Mouse (Mus musculus): ENCODE data around the gene Sppl2a. TPM values are rescaled to one million over a fixed set of nuclear protein-coding genes. Genes with fewer than 3 reads are reported as not detected.
A peak's percentile ranks its signal among the peaks of the same experiment; 100 is the strongest.
"Not testable (repeated sequence)": the region's sequence is repeated elsewhere in the genome, so short reads cannot be mapped to it uniquely, and the experiment has no call there.

The Sppl2a gene
- polyA plus RNA-seq (2016; fragmentation: Nextera tagmentation; extraction: Ambion mirVana), result 29.3 and 30.9 TPM in 2 replicates

DNA sequence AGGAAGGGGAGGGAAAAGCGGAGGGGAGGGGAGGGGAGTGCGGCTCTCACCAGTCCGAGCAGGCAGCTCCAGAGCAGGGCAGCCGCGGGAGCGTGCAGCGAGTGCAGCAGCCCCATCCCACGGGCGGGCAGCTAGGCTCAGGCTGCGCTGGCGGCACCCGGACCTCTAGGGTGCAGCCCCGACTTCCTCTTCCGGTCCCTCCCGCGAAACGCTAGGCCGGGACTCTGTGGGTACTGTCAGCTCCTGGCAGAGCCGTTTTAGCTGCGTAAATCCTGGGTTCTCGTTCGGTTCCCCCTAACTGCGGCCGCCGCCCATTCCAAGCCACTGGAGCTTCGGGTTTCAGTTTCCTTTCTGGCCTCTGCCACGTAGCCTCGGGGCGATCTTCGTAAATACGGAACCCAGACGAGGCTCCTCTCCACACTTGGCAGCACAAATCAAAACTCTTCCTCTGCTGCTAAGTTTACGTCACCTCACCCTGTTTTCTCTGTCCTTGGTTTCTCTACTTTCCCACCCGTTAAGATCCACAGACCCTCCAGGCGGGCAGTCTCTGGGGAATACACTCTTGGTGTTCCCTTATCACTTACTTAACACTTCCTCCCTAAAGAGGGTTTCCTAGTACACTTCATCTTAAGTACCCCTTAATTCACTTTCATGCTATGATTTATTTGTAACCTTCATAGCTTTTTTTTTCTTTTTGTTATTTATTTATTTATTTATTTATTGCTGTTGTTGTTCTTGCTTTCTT, at the start of gene Sppl2a:
Sppl2a (minus strand) TSS at position 339 of the 745 bp plus-strand sequence.
- H3K4me3 ChIP-seq, result peak within 1 kb of the TSS; percentile 72
- H3K27ac ChIP-seq, result peak within 1 kb of the TSS; percentile 97
- WGBS, result under 1% methylated on average over 35 of the region's 35 CpGs
- no peaks in the 10 kb centered on the region for H3K27me3 ChIP-seq (ENCODE audit: insufficient read depth, poor library complexity, severe bottlenecking)
- peaks cover 10% of the 10 kb centered on the region; the same call in 1 of the 2 replicates for H3K4me1 ChIP-seq (replicated peaks)
- H3K36me3 ChIP-seq, result no peaks in the 10 kb centered on the region
- DNase-seq (ENCODE audit: low spot score), result peak; percentile 92
- H3K9me3 ChIP-seq, result no peaks in the 10 kb centered on the region

DNA sequence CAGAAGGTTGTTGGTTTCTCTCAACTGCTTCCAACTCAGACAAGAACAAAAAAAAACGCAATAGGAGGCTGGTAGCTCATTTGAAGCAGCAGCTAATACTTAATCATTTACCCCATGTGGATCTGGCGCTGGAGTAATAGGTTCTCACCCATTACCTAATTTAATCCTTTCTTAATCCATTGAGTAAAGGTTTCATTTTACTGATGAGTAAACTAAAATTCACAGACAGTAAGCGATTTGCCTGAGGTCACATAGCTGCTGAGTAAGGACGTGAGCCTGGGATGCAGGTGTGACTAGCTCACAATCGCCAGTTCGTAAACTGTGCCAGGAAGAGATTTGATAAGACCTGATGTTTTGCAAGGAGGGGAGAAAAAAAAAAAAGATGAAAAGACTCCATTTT, 44.4 kb upstream of the Sppl2a start:
- H3K27me3 ChIP-seq (ENCODE audit: insufficient read depth, poor library complexity, severe bottlenecking), result no peaks in the 10 kb centered on the region
- DNase-seq (ENCODE audit: low spot score), result no peak
- peaks cover 3% of the 10 kb centered on the region; the same call in 1 of the 2 replicates for H3K4me1 ChIP-seq (replicated peaks)
- H3K9me3 ChIP-seq, result no peaks in the 10 kb centered on the region
- WGBS, result 78% methylated on average over 6 of the region's 6 CpGs
- no peak overlapping the region for H3K27ac ChIP-seq
- no peaks in the 10 kb centered on the region for H3K36me3 ChIP-seq
- no peak overlapping the region for H3K4me3 ChIP-seq

DNA sequence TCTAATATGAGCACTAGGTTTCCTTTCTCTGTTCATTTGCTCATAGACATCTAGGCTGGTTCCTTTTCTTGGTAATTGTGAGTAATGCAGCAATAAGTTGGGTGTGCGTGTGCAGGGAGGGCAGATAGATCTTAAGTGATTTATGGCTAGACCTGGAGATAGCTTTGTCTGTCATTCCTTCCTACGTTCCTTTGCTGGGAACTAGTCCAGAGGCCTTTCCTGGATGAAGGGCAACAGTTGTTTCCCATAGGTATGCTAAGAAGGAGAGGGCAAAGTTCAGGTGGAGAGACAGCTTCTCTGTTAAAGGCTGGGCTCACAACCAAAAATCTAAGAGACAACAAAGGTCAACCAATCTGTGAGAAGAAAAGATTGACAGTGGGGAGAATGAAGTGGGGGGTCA, 28.7 kb upstream of the Sppl2a start:
- Histone ChIP-seq H3K27ac (no peak overlapping the region), H3K4me3 (no peak overlapping the region), H3K9me3 (no peaks in the 10 kb centered on the region), H3K4me1 (replicated peaks) (no peaks in the 10 kb centered on the region), H3K27me3 (ENCODE audit: insufficient read depth, poor library complexity, severe bottlenecking) (no peaks in the 10 kb centered on the region), H3K36me3 (no peaks in the 10 kb centered on the region)
- WGBS, result 81% methylated on average over 2 of the region's 2 CpGs
- DNase-seq (ENCODE audit: low spot score), result no peak

DNA sequence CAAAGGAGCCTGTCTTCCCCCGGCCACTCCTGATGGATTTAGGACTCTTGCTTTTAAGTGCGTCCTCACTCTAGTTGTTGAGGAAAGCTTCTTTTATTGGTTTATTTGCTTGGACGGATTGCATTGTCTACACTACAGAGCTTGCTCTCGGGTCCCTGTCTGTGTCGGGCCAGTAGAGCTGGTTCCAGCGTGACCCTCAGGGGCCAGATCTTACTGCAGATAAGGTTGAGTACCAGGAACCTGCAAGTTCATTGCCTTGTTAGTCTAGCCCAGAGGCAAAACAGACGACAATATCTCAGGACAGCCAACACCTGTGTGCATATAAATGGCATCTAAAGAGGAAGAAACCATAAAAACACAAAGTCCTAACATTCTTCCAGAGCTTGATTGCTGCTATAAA, 22.6 kb upstream of the Sppl2a start:
- H3K27ac ChIP-seq, result no peak overlapping the region
- H3K4me1 ChIP-seq (replicated peaks), result no peaks in the 10 kb centered on the region
- no peak overlapping the region for H3K4me3 ChIP-seq
- WGBS, result 76% methylated on average over 7 of the region's 7 CpGs
- no peaks in the 10 kb centered on the region for H3K27me3 ChIP-seq (ENCODE audit: insufficient read depth, poor library complexity, severe bottlenecking)
- no peak for DNase-seq (ENCODE audit: low spot score)
- no peaks in the 10 kb centered on the region for H3K36me3 ChIP-seq
- peaks cover 3% of the 10 kb centered on the region; the same call in 1 of the 2 replicates for H3K9me3 ChIP-seq

DNA sequence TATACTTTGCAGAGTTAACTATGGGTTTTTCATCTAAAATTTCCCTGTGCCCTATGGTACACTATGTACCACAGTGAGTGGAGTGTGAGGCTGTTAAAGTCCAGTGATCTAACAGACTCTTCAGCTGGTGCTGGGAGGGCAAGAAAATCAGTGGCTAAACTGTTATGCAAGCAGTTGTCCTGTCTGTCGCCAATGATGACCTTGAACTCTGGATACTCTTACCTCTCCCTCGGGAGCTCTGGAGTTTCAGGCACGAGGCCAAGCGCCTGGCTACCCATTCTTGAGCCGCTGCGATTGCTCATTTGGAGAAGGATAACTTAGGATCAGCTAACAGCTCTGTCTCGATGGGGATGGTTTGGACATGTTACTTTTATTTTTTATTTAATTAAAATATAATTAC, 18.1 kb upstream of the Sppl2a start:
- no peak for DNase-seq (ENCODE audit: low spot score)
- Histone ChIP-seq H3K27ac (no peak overlapping the region), H3K9me3 (peaks cover 3% of the 10 kb centered on the region; the same call in 1 of the 2 replicates), H3K4me1 (replicated peaks) (no peaks in the 10 kb centered on the region), H3K4me3 (no peak overlapping the region), H3K27me3 (ENCODE audit: insufficient read depth, poor library complexity, severe bottlenecking) (no peaks in the 10 kb centered on the region), H3K36me3 (no peaks in the 10 kb centered on the region)
- 75% methylated on average over 7 of the region's 7 CpGs for WGBS

DNA sequence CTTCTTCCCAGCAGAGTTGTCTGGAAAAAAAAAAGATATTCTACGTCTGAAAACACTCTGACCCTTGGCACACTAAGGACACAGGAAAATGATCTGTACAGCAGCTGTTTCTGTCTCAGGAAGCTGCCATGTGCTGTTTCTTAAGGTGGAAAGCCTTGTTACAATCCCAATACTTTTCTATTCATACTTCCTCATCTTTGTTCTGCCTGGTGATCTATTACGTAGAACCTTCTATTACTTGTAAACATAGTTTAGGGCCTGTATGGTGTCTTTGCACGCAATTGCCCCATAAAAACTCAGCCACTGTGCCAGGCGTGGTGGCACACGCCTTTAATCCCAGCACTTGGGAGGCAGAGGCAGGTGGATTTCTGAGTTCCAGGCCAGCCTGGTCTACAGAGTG, 17.4 kb upstream of the Sppl2a start:
- H3K36me3 ChIP-seq, result no peaks in the 10 kb centered on the region
- no peak for DNase-seq (ENCODE audit: low spot score)
- no peak overlapping the region for H3K4me3 ChIP-seq
- H3K27me3 ChIP-seq (ENCODE audit: insufficient read depth, poor library complexity, severe bottlenecking), result no peaks in the 10 kb centered on the region
- WGBS, result 87% methylated on average over 5 of the region's 5 CpGs
- H3K9me3 ChIP-seq, result peaks cover 3% of the 10 kb centered on the region; the same call in 1 of the 2 replicates
- no peak overlapping the region for H3K27ac ChIP-seq
- no peaks in the 10 kb centered on the region for H3K4me1 ChIP-seq (replicated peaks)

DNA sequence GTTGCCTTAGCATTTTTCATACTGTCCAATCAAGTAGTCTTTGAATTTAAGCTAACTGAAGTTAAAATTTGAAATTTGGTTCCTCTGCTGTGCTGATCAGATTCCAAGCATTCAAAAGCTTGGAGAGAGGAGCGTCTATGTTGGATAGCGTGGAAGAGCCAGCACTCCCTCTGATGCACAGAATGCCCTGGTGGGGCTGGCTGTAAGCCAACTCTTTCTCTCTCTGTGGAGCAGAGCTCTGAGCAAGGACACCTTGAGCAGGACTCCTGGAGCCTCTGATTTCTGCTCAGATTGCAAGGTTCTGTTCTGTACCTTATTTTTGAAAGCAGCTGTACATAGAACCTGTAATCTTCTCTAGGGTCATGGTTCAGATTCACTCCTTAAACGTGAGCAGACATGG, 16.8 kb upstream of the Sppl2a start:
- DNase-seq (ENCODE audit: low spot score), result no peak
- no peaks in the 10 kb centered on the region for H3K27me3 ChIP-seq (ENCODE audit: insufficient read depth, poor library complexity, severe bottlenecking)
- no peaks in the 10 kb centered on the region for H3K36me3 ChIP-seq
- peaks cover 3% of the 10 kb centered on the region; the same call in 1 of the 2 replicates for H3K9me3 ChIP-seq
- no peaks in the 10 kb centered on the region for H3K4me1 ChIP-seq (replicated peaks)
- 74% methylated on average over 3 of the region's 3 CpGs for WGBS
- no peak overlapping the region for H3K27ac ChIP-seq
- H3K4me3 ChIP-seq, result no peak overlapping the region

DNA sequence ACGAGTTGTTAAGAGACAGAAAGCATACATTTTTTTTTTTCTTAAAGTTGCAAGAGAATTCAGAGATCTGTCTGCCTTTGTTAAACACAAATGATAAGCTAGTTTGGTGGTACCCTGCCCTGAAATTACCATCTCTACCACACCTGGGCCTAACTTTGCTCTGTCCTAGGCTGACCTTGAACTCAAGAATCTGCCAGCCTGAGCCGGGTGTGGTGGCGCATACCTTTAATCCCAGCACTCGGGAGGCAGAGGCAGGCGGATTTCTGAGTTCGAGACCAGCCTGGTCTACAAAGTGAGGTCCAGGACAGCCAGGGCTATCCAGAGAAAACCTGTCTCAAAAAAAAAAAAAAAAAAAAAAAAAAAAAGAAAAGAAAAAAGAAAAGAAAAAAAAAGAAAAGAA, 16.3 kb upstream of the Sppl2a start:
- not testable (repeated sequence) for H3K4me3 ChIP-seq; H3K27ac ChIP-seq; H3K36me3 ChIP-seq; H3K9me3 ChIP-seq; H3K27me3 ChIP-seq (ENCODE audit: insufficient read depth, poor library complexity, severe bottlenecking); DNase-seq (ENCODE audit: low spot score); H3K4me1 ChIP-seq (replicated peaks)
- WGBS, result 81% methylated on average over 6 of the region's 6 CpGs

DNA sequence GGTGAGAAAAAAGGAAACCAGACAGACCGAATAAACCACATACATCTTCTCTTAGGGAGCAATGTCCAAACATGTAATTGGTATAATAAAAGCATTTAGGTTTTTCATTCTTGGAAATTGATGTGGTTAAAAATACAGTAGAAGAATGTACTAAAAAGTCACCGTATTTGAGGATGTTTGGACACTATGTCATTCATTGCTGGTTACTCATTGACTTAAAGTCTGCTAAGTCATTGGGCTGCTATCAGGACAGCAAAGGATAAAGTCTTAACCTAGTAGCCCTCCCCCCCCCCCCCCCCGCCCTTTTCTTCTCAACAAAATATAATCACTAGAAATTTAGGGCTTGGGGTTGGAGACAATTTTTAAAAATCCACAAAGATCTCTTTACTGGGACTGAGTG, 15.2 kb upstream of the Sppl2a start:
- H3K9me3 ChIP-seq, result no peaks in the 10 kb centered on the region
- DNase-seq (ENCODE audit: low spot score), result no peak
- no peaks in the 10 kb centered on the region for H3K36me3 ChIP-seq
- no peaks in the 10 kb centered on the region for H3K4me1 ChIP-seq (replicated peaks)
- 93% methylated on average over 2 of the region's 3 CpGs for WGBS
- no peaks in the 10 kb centered on the region for H3K27me3 ChIP-seq (ENCODE audit: insufficient read depth, poor library complexity, severe bottlenecking)
- H3K4me3 ChIP-seq, result no peak overlapping the region
- no peak overlapping the region for H3K27ac ChIP-seq

DNA sequence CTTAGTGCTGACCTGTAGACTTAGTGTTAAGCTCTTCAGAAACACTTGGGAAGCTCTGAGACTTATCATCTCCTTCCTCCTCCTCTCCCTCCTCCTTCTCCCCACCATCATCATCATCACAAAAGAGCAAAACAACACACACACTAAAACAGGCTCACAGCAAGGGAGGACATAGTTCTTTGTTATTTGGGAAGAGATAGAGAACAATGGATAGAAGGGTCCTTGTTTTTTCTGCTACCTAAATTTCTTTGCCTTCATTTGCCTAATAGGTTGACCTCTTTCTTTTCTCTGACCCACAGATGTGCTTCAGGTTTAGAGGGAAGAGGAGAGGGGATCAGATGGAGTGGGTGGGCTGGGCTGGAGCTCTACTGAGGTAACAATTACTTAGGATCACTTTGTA, 14.6 kb upstream of the Sppl2a start:
- Histone ChIP-seq H3K4me1 (replicated peaks) (no peaks in the 10 kb centered on the region), H3K9me3 (no peaks in the 10 kb centered on the region)

DNA sequence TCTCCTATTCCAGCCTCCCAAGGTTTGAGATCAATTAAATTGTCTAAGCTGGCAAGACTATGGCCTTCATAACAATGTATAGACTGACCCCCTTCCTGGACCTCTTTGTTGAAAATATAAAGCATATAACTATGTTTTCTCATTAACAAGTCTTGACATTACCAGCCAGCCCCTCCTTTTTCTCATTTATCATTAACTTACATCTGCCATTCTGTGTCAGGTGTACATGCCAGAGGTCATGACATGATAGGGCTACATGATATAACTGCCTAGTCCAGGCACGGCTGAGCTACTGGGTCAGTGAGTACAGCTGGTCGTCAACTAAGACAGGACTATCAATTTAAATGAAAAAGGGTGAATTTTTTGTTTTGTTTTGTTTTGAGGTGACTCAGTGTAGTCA, 10.2 kb upstream of the Sppl2a start:
- 85% methylated on average over 2 of the region's 2 CpGs for WGBS
- Histone ChIP-seq H3K27ac (no peak overlapping the region), H3K4me3 (no peak overlapping the region), H3K36me3 (no peaks in the 10 kb centered on the region), H3K27me3 (ENCODE audit: insufficient read depth, poor library complexity, severe bottlenecking) (no peaks in the 10 kb centered on the region), H3K4me1 (replicated peaks) (no peaks in the 10 kb centered on the region), H3K9me3 (no peaks in the 10 kb centered on the region)
- DNase-seq (ENCODE audit: low spot score), result no peak

More for the DNA sequence above, 14.6 kb upstream of the Sppl2a start:
- no peaks in the 10 kb centered on the region for H3K36me3 ChIP-seq
- no peaks in the 10 kb centered on the region for H3K27me3 ChIP-seq (ENCODE audit: insufficient read depth, poor library complexity, severe bottlenecking)
- no peak overlapping the region for H3K4me3 ChIP-seq
- no peak for DNase-seq (ENCODE audit: low spot score)
- H3K27ac ChIP-seq, result no peak overlapping the region

DNA sequence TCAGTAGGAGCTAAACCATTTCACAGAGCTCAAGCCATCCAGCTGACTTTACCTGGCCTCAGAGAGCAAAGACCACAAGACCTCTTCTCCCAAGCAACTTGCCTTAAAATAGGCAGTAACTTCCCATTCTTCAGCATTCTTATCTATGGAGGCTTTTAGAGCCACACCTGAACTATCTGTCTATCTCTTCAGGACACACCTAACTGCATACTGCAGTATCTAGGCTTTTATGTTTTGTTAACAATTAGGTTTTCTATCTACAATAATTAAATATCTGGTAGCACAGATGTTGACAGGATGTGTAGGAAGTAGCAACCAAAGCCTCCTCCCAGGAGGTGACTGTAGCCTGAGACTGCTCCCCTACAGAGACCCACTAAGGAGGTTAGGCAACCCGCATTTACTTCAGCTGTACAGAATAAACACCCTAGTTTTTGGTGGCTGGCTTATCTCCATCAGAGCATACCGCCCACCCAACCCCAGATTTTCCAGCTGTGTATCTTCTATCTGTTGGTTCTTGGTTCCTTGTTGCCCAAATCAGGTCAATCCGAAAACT, 7.4 kb upstream of the Sppl2a start:
- Histone ChIP-seq H3K9me3 (no peaks in the 10 kb centered on the region), H3K36me3 (no peaks in the 10 kb centered on the region), H3K27me3 (ENCODE audit: insufficient read depth, poor library complexity, severe bottlenecking) (no peaks in the 10 kb centered on the region), H3K27ac (no peak overlapping the region), H3K4me1 (replicated peaks) (no peaks in the 10 kb centered on the region), H3K4me3 (no peak overlapping the region)
- 78% methylated on average over 3 of the region's 3 CpGs for WGBS
- DNase-seq (ENCODE audit: low spot score), result no peak

DNA sequence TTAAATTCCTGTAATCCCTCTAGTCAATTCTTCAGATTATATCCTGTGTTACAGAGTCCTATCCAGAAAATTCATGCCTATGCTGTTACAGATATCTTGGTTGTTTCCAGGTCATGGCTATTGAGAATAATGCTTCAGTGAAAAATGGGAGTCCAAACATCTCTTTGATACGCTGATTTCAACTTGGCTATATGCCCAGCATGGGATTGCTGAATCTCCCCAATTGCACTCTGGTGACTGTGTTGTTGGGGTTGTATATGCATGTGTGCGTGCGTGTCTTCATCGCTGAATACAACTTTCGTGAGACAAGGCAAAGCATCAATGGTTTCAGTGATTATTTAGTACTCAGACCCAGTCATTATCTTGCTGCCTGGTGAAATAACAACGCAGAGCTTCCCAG, 5.0 kb upstream of the Sppl2a start:
- Histone ChIP-seq H3K4me1 (replicated peaks) (peaks cover 6% of the 10 kb centered on the region; the same call in 1 of the 2 replicates), H3K4me3 (no peak overlapping the region), H3K9me3 (no peaks in the 10 kb centered on the region), H3K27me3 (ENCODE audit: insufficient read depth, poor library complexity, severe bottlenecking) (no peaks in the 10 kb centered on the region), H3K36me3 (no peaks in the 10 kb centered on the region), H3K27ac (no peak overlapping the region)
- WGBS, result 87% methylated on average over 6 of the region's 6 CpGs
- DNase-seq (ENCODE audit: low spot score), result no peak

Measured in hindbrain, embryonic 10.5 days (tissue).